Mouse (Mus musculus): ENCODE measurements around the gene Neurl4. TPM values are rescaled to one million over a fixed set of nuclear protein-coding genes. Genes with fewer than 3 reads are reported as not detected.
"Not testable (repeated sequence)": the region's sequence is repeated elsewhere in the genome, so short reads cannot be mapped to it uniquely, and the experiment has no call there.

Gene Neurl4
- total RNA-seq, 2 experiments from 2014 or later, result 122 to 125 TPM

GRCm38 (mm10) chr11:69910781-69911560, 10.1 kb downstream of the Neurl4 start:
- no peak for DNase-seq (ENCODE audit: low spot score in 2 of 2)
- Histone ChIP-seq H3K27ac (no peak overlapping the region), H3K4me3 (no peak overlapping the region)
- no peak for TF ChIP-seq CTCF (conservative IDR thresholded peaks at IDR 0.05)

GRCm38 (mm10) chr11:69911701-69912100, 10.8 kb downstream of the Neurl4 start:
- DNase-seq (ENCODE audit: low spot score in 2 of 2), result no peak
- H3K27ac ChIP-seq, result no peak overlapping the region
- H3K4me3 ChIP-seq, result no peak overlapping the region
- TF ChIP-seq CTCF (conservative IDR thresholded peaks at IDR 0.05), result no peak

GRCm38 (mm10) chr11:69912716-69913530, 12.1 kb downstream of the Neurl4 start:
- Histone ChIP-seq H3K4me3 (peak overlapping the region; percentile 83), H3K27ac (peak overlapping the region; percentile 99)
- TF ChIP-seq CTCF (conservative IDR thresholded peaks at IDR 0.05), result no peak
- DNase-seq (ENCODE audit: low spot score in 2 of 2), result no peak

- TF ChIP-seq CTCF (conservative IDR thresholded peaks at IDR 0.05), result no peak
- Histone ChIP-seq H3K4me3 (peak within 1 kb of the TSS; percentile 83), H3K27ac (peak within 1 kb of the TSS; percentile 99)
- peak; percentile 92 to 93 for DNase-seq (ENCODE audit: low spot score in 2 of 2)
These were observed 12.9 kb downstream of the Neurl4 start, which contains the start of gene Gps2 for GRCm38 (mm10) chr11:69913554-69914371. TSS of gene Gps2 (plus strand) at chr11:69913888.

- Histone ChIP-seq H3K4me3 (peak overlapping the region; percentile 83), H3K27ac (peak overlapping the region; percentile 99)
- TF ChIP-seq CTCF (conservative IDR thresholded peaks at IDR 0.05), result no peak
- no peak for DNase-seq (ENCODE audit: low spot score in 2 of 2)
These were observed 13.5 kb downstream of the Neurl4 start for GRCm38 (mm10) chr11:69914372-69914764.

- Histone ChIP-seq H3K4me3 (peak overlapping the region; percentile 83), H3K27ac (no peak overlapping the region)
- no peak for TF ChIP-seq CTCF (conservative IDR thresholded peaks at IDR 0.05)
- DNase-seq (ENCODE audit: low spot score in 2 of 2), result no peak
These were observed 14.1 kb downstream of the Neurl4 start for GRCm38 (mm10) chr11:69914917-69915430.

GRCm38 (mm10) chr11:69915667-69916627, 15.1 kb downstream of the Neurl4 start:
- TF ChIP-seq CTCF (conservative IDR thresholded peaks at IDR 0.05), result peak; percentile 40; the same call in 1 of the 2 replicates
- H3K27ac ChIP-seq, result no peak overlapping the region
- DNase-seq (ENCODE audit: low spot score in 2 of 2), result no peak

GRCm38 (mm10) chr11:69916652-69917378, 15.9 kb downstream of the Neurl4 start:
- not testable (repeated sequence) for DNase-seq (ENCODE audit: low spot score in 2 of 2); H3K4me3 ChIP-seq; H3K27ac ChIP-seq

More at GRCm38 (mm10) chr11:69915667-69916627, 15.1 kb downstream of the Neurl4 start:
- H3K4me3 ChIP-seq, result no peak overlapping the region; the same call in 1 of the 2 replicates

GRCm38 (mm10) chr11:69917379-69917948, 16.6 kb downstream of the Neurl4 start:
- H3K27ac ChIP-seq, result no peak overlapping the region
- H3K4me3 ChIP-seq, result no peak overlapping the region
- TF ChIP-seq CTCF (conservative IDR thresholded peaks at IDR 0.05), result no peak
- no peak for DNase-seq (ENCODE audit: low spot score in 2 of 2)

- TF ChIP-seq CTCF (conservative IDR thresholded peaks at IDR 0.05), result no peak
- H3K4me3 ChIP-seq, result no peak overlapping the region
- no peak for DNase-seq (ENCODE audit: low spot score in 2 of 2)
- H3K27ac ChIP-seq, result no peak overlapping the region
These were observed 17.2 kb downstream of the Neurl4 start for GRCm38 (mm10) chr11:69918118-69918517.

Data from layer of hippocampus, adult 2 months (tissue).